Mouse (Mus musculus): ENCODE measurements around the gene Zfp786.

Gene Zfp786

GRCm38 (mm10) chr6:47819626-47820325 lies 10.9 kb downstream of the Zfp786 start:
- DNase-seq: no peak

GRCm38 (mm10) chr6:47818721-47819120 lies 11.9 kb downstream of the Zfp786 start:
- DNase-seq: no peak

- no peak for DNase-seq
Observed at GRCm38 (mm10) chr6:47816151-47816550, 14.5 kb downstream of the Zfp786 start.

GRCm38 (mm10) chr6:47813257-47813878 lies 17.3 kb downstream of the Zfp786 start, which contains the start of gene Pdia4:
Gene Pdia4 (minus strand): TSS chr6:47813430.
- peak; percentile 98 for DNase-seq

GRCm38 (mm10) chr6:47812271-47812915 lies 18.3 kb downstream of the Zfp786 start:
- no peak for DNase-seq

- no peak for DNase-seq
Observed at GRCm38 (mm10) chr6:47811324-47811723, 19.3 kb downstream of the Zfp786 start.

- no peak for DNase-seq
Observed at GRCm38 (mm10) chr6:47810181-47810580, 20.5 kb downstream of the Zfp786 start.

GRCm38 (mm10) chr6:47809053-47809452 lies 21.6 kb downstream of the Zfp786 start:
- DNase-seq: no peak

- DNase-seq: no peak
Observed at GRCm38 (mm10) chr6:47808545-47808944, 22.1 kb downstream of the Zfp786 start.

- DNase-seq: no peak
Observed at GRCm38 (mm10) chr6:47807419-47807818, 23.2 kb downstream of the Zfp786 start.

- DNase-seq: no peak
Observed at GRCm38 (mm10) chr6:47805520-47805919, 25.1 kb downstream of the Zfp786 start.

- DNase-seq: no peak
Observed at GRCm38 (mm10) chr6:47799079-47799478, 31.6 kb downstream of the Zfp786 start.

GRCm38 (mm10) chr6:47794106-47794830 lies 36.4 kb downstream of the Zfp786 start:
- DNase-seq: no peak

- DNase-seq: no peak
Observed at GRCm38 (mm10) chr6:47793284-47793683, 37.4 kb downstream of the Zfp786 start.

- no peak for DNase-seq
Observed at GRCm38 (mm10) chr6:47792533-47792932, 38.1 kb downstream of the Zfp786 start.

- no peak for DNase-seq
Observed at GRCm38 (mm10) chr6:47790745-47791144, 39.9 kb downstream of the Zfp786 start.

GRCm38 (mm10) chr6:47788821-47789220 lies 41.8 kb downstream of the Zfp786 start:
- DNase-seq: no peak

GRCm38 (mm10) chr6:47787941-47788736 lies 42.5 kb downstream of the Zfp786 start:
- DNase-seq: peak; percentile 91

GRCm38 (mm10) chr6:47784707-47785412 lies 45.8 kb downstream of the Zfp786 start:
- no peak for DNase-seq

GRCm38 (mm10) chr6:47781091-47781968 lies 49.3 kb downstream of the Zfp786 start:
- DNase-seq: peak; percentile 53

- DNase-seq: no peak
Observed at GRCm38 (mm10) chr6:47780576-47781013, 50.1 kb downstream of the Zfp786 start.
